Mouse (Mus musculus) mesoderm, embryonic 11.5 days (tissue): Measurements from ENCODE around the gene Snrpd3.
"Not testable (repeated sequence)": the region's sequence is repeated elsewhere in the genome, so short reads cannot be mapped to it uniquely, and the experiment has no call there.

Source experiments
- DNase-seq: peaks from one replicate; pipeline ENCODE4 v3.0.0-alpha.2; 2012; ENCODE audit warnings: low read depth, low spot score

Snrpd3 gene

DNA sequence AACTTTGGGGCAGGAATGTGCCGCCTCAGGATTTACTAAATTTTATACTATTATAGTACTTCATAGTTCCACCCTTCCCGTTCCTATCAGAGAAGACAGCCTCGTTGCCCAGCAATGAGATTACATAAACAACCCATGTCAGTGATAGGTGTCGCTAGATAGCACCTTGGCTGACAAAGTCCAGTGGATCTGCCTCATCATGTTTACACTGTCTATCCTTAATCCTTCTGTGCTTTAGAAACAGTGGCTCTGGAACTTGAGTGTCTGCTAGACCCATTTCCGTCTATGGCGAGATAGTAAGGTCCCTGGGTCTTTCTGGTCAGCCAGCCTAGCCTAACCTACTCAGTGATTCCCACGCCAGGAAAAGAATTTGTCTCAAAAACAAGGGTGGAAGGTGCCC, 17.0 kb upstream of the Snrpd3 start:
- no peak for DNase-seq

DNA sequence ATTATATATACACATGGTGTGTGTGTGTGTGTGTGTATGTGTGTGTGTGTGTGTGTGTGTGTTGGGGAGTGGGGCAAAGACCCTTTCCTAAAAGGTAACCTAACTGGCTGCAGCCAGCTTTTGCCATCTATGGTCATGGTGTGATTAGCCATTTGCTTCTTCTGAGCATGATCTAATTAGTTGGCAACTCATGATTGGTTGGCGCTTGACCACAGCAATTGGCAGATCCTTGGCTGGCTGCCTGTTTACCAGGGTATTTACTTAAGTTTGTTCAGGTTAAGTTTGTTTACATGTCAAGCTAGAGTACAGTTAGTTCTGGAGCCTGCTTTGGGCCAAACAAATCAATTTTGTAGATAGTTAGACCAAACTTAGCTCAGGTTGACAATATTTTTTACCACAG, 15.7 kb upstream of the Snrpd3 start:
- DNase-seq, result no peak

DNA sequence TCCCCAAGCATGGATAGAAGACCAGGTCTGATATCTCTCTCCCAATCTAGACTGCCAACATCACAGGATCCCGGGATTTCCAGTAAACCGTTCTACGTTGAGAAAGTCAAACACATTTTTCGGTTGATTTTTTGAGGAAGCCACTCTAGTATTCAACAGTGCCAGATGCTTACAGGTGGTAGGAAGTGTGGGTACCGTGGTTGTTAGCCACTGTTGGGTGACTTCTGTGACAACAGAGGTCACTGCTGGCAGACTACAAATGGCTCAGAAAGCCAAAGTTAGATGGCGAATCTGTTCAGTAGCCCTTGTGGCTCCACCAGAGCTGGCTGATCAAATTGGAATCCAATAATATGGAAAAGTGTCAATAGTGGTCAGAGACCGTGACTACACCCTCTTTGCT, 13.7 kb upstream of the Snrpd3 start:
- no peak for DNase-seq

DNA sequence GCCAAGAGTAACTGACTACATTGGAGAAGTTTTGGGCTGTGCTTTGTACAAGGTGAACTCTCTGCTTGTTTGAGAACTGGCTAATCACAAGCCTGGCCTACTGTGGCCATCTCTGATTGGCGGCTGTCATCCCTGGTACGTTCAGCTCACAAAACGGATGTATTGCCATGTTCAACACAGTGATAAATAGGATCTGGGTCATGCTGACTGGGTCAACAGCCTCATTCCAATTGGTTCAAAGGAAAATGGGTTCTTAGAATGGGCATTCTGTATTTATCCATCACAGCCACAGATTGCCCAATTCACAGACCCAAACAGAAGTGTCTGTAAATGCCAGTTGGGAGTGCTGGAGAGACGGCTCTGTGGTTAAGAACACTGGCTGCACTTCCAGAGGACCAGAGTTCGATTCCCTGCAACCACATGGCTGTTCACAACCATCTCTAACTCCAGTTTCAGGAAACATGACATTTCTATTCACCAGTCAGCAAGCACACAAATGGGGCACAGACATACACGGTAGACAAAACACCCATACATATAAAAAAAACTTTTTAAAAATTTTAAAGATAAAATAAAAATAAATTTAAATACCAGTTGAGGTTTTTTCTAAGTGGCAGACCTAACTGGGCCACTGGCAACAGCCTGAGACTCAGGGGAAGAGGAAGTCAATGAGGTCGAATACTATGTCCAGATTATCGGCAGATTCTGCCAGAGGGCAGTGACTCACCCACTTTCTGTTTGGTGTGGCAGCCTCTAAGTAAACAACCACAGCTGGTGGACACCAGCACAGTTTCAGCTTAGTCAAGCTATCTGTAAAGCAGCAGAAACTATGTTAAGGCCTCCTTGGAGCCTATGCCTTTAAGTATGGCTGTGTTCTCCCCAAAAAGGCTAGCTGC, 12.9 kb upstream of the Snrpd3 start:
- no peak for DNase-seq

DNA sequence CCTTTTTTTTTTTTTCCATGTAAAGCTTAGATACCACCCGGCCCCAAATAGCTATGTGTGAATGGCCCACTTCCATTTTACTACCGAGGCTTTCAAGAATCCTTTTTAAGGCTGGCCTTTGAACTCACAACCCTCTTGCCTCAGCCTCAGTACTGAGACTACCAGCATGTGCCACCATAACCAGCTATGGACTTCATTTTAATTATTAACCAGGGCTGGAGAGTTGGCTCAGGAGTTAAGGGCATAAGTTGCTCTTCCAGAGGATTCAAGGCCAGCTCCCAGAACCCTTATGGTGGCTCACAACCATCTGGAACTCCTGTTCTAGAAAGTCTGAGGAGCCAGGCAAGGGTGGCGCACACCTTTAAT, 12.2 kb upstream of the Snrpd3 start:
- no peak for DNase-seq

DNA sequence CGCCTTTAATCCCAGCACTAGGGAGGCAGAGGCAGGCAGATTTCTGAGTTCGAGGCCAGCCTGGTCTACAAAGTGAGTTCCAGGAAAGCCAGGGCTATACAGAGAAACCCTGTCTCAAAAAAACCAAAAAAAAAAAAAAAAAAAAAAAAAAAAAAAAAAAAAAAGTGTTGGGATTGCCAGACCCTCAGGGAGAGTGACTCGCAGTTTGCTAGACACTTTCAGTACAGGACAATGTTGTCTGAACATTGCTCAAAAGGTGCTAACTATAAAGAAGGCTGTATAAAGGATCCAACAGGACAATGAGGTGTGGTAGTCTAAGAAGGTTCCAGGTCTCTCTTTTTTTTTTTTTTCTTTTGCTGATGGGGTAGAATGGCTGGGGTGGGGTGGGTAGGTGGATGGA, 11.4 kb upstream of the Snrpd3 start:
- not testable (repeated sequence) for DNase-seq

DNA sequence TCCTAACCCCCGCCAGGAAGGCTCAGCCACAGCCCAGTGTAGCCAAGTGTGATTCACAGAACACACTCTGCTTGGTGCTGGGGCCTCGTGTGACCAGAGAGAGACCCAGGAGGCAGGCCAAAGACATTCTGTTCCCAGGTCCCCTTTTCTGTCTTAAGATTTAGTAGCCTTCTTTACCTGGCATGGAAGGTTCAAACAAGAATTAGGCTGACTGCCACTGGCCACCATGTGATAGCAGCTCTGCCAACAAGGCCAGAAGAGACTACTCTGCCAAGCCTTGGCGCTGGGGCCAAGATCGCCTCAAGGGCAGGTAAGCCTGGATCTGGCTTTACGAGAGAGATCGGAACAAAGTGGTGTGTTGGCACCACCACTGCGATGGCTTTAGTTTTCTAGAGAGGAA, 6.9 kb upstream of the Snrpd3 start:
- no peak for DNase-seq

DNA sequence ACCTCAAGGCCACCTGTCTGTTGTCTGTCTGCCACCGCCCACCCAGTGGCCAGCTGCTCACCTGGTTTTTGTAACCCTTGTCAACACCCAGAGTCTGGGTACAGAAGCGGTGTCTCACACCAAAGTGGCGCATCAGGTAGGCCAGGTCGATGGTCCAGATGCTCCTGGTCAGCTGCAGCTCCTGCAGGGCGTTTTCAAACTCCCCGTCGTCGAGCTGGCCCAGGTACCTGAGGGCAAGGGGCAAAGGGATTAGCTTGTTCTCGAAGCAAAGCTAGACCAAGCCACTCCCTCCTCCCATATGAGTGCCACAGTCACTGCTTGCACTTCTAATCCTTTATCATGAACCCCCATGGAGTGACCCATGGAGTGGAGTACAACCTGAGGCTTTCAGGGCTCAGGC, 6.3 kb upstream of the Snrpd3 start:
- DNase-seq, result no peak

DNA sequence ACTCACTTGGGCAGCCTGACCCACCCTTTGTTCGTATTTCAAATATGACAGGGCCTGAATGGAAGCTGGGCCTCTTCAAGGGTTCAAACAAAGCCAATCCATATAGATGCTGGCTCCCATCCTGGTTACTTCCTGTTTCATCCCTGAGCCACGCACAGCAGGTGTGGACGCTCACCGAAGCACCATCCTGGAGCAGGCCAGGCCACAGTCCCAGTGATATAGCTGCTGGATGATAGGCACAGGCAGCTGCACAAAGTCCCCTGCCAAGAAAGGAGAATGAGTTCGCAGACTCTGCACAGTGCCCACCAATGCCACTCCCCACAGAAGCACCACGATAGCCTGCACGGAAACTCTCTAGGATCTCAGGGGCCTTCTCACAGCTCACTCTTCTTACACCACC, 5.5 kb upstream of the Snrpd3 start:
- DNase-seq, result no peak

DNA sequence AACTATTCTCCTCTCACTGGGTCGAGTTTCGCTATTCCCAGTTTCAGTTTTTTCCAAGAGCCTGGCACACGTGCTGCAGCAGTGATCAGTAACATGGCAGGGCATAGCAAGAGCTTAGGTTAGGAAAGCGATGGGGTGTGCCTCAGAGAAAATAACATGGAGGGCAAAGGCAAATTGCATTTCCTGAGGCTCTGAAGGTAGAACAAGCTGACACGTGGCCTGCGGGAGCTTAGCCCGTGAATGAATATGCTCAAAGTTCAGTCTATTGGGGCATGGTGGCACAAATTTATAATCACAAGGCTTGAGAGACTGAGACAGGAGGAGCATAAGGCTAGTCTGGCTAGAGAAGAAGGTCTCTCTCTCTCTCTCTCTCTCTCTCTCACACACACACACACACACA, 4.6 kb upstream of the Snrpd3 start:
- DNase-seq, result no peak

DNA sequence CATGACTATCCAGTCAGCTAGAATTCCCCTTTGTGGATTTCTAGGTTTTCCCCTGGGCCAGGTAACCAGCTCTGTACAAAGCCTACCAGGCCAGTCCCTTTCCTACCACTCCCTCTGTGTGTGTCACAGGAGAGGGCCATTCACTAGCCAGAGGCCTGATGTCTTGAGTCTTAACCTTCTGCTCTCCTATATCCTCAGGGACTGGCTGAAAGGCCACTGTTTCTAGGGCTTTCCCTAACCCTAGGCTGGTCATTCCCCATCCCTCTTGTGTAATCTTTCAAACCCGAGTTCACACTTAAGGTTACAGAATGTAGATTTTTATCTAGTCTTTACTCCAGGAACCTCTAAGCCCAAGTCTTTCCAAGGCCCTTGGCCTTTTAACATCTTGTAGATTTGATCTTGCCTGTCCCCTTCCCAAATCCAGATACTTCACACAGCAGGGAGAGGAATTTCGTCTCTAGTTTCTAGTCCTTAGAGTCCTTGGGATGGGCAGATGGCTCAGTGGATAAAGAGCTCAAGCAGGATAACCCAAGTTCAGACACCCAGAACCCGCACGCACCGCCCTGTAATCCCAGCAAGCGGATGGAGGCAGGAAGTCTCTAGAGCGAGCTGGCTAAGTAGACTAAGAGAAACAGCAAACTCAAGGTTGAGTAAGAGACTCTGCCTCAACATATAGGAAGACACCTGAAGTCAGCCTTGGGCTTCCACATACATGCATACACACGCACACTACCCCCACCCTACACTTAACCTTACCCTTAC, 3.9 kb upstream of the Snrpd3 start:
- DNase-seq, result no peak

DNA sequence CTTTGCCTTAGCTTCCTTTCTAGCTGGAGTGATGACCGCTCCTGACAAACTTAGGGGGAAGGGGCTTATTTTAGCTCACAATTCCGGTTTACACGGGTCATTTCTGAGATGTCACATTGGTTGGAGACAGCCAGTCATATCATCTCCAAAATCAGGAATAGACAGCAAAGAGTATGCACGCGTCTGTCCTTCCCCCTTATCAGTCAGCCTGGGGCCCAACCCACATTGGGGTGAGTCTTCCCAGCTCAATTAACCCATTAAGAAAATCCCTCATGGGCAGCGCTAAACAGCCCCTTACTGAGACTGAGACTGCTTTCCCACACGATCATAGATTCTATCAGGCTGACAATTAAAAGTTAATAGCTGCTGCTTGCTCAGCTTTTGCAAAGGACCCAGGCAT, 3.0 kb upstream of the Snrpd3 start:
- DNase-seq, result no peak

DNA sequence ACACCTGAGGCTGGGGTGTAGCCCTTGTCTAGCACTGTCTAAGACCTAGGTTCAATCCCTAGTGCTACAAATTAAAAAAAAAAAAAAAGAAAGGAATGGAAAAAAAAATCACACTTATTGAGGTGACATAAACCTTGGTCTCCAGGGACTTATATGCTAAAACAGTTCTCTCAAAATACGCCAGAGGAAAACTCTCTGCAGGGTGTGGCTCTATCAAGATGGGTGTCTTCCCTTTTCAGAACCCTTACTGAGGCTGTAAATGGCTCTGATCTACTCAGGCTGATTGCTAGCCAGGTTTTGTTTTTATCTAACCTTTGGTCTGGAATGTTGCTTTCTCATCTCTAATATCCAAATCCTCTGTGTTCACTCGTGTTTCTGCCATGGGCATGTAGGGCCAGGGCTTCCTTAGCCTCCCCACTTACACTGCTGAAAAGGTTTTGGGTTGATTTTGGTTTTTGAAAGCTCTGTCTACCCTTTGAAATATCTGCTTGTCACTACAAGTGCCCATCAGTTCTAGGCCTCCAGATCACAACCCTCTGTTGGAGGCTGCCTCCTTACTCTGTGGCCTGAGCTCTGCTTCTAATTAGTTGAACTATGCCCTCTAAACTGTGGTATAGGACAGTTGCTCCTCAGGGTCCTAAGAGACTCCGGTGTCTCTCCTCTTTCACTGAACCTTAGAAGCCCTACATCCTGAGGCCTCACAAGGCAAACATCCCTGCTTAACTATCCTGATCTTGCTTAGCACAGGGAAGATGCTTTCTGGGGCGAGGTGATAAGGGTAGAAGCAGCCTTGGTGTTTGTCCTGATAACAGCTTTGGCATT, 1.9 kb upstream of the Snrpd3 start:
- no peak for DNase-seq

DNA sequence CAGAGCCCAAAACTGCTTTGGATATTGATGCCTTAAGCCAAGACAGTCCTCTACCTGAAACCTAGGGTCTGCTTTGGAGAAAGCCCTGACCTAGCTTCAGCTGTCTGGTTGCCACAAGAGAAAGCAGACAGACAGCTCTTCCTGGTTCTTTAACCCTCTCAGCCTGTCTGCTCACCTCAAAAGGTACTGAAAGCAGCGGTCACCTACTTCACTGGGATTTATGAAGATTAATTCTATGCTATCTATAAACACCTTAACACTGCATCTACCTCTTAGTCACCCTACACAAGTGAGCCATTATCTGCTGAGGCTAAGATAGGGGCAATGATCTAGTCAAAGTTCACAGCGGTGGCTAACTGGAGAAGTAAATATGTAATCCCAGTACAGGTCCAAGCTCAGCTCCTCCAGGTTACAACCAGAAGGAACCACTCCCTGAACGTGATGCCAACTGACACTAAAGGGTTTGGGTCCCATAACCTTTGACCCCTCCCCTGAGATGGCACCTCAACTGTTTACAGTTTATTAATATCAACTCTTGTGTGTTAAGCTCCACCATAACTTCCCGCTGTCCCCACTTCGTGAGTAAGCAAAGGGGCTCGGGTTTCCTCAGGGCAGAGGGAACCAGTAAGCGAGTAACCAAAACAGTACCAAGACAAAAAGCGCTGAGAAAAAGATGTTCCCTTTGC, 1.2 kb upstream of the Snrpd3 start:
- peak; percentile 6 for DNase-seq

DNA sequence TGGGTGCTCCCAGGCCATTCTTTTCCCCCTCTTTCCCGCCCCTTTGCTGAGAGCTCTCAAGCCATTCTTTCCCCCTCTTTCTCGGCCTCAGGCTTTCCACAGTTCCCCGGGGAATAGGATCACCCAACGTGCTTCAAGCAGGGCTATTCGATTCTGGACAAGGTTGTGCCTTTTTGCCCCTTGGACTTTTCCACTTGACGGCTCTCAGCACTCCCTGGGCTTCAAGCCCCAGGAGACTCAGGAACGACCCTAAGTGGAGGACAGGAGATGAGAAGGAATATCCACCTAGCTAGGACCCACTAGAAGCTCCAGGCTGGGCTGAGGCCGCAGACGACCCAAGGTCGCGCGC, 653 bp upstream of the Snrpd3 start:
- peak; percentile 37 for DNase-seq

DNA sequence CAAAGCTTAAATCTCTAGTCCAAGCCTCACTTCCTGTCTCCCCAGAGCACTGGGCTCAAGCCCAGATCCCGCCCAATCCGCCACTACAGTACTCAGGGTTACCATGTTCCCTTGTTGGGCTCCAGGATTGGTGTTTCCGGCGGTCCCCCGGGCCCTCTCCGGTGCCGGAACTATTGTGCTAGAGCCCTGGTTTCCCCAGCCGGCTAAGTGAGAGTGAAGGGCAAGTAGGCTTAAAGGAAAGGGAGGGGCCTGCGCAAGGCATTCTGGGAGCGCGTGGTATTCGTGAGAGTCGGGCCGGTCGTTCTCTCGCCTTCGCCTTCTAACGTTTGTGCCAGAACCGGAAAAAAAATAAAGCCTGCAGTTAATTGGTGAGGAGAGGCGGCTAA, 400 bp downstream of the Snrpd3 start, which contains the start of gene Gucd1:
Gene Gucd1, minus strand, starts transcription at position 215 of the 386 bp plus-strand sequence.
- DNase-seq, result peak; percentile 96

DNA sequence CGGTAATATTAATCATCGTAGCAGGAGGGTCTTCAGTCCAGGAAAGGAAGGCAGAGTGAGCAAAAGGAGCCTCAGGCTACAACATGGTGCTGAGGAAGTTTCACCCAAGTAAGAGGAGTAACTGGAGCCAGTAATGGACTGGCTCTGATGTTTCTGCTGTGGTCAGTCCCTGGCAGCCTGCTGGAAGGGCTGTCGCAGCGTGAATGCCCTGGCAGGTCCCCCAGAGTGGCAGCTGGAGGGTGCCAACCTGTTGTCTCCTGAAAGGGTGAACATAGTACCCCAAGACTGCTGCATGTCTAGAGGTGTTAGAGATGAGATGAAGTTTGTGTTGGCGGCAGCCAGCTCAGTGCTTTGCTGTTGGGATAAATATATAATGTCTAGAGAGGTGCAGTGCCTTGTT, 3.2 kb downstream of the Snrpd3 start:
- no peak for DNase-seq

DNA sequence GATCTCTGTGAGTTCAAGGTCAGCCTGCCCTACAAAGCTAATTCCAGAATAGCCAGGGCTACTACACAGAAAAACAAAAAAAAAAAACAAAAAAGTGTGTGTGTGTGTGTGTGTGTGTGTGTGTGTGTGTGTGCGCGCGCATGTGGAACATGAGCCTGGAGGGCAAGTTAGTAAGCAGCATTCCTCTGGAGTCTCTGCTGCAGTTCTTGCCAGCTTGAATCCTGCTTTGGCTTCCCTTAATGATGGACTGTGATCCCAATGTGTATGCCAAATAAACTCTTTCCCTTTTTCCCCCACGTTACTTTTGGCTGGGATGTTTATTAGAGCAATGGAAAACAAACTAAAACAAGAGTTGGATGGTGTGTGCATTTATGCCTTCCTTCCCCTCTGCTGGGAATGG, 4.3 kb downstream of the Snrpd3 start:
- DNase-seq, result no peak

DNA sequence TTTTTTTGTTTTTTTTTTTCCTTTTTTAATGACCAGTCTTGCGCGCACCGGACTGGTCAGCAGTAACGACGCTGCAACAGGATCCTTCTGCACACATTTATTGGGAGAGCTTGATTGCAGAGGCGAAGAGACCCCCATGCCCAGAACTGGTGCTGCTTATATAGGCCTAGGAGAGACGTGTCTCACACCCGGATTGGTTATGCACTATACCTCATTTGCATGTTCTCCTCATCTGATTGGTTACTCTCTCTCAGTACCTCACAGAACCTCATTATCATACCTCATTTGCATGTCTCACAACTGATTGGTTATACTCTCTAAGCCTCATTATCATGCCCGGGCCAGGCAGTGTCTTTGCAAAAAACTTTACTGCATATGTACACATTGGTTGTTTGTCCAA, 8.1 kb downstream of the Snrpd3 start:
- DNase-seq, result not testable (repeated sequence)

DNA sequence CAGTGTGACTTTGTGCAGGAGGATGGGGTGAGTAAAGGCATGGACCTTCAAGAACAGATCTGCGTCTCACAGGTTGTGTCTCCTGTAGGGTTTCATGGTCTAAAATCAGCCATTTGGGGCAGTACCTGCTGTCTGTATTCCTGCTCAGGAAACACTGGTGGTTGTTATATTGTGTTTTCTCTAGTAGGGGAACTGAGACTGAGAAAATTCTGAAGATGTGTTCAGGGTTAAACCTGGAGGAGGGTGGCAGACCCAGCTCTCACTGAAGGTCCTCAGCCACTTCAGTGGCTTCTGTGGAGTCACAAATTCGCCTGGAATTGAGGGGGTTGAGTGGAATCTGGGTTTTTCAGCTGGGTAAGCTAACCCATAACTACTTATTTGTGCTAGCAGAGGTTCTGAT, 13.0 kb downstream of the Snrpd3 start:
- DNase-seq, result no peak

DNA sequence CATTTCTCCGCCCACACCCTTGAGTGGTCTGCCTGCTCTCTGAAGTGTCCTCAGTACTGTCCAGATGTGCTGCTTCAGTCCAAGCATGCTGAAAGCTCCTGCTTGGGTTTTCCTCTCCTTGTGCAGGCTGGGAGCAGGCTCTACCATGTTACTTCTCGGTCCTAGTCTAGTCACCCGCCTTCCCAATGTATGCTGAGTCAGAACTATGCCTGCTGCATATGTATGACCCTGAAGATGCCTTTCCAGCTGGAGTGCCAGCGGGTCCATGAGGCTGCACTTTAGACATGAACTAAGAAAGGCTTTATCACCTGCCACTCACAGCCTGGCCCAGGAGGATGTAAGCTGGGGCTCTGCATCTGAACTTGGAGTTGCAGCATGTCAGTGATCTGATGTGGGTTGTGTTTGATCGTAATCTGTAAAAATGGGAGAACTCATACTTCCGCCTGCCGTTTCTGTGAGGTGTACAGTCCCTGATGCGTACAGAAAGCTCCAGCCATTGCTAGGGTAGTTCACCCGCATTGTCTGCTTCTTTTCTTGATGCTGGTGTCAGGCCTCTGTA, 14.3 kb downstream of the Snrpd3 start:
- no peak for DNase-seq
